Mouse (Mus musculus) heart, adult 8-10 months (tissue): Measurements from ENCODE around the gene Gm49673. TPM values are rescaled to one million over a fixed set of nuclear protein-coding genes. Genes with fewer than 3 reads are reported as not detected.
"Not testable (repeated sequence)": the region's sequence is repeated elsewhere in the genome, so short reads cannot be mapped to it uniquely, and the experiment has no call there.

ENCODE experiments used
- DNase-seq: peaks from one replicate; pipeline ENCODE4 v3.0.0; 2022; ENCODE audit warnings: low spot score
- total RNA-seq, 4 experiments: library from RNA; stranded (reverse); gene quantifications; 2 replicates each; pipeline ENCODE4 v1.2.4; 2022

Gene Gm49673
- not detected for total RNA-seq

- not testable (repeated sequence) for DNase-seq
These were observed at the start of gene Gm49673, which contains the start of gene Rnaset2a for GRCm38 (mm10) chr17:8147439-8148316. Gene Gm49673 (minus strand): TSS chr17:8147788. Gene Rnaset2a (minus strand): TSS chr17:8148097.

GRCm38 (mm10) chr17:8195685-8196376, 48.2 kb upstream of the Gm49673 start:
- DNase-seq, result no peak

- no peak for DNase-seq
These were observed 46.1 kb upstream of the Gm49673 start for GRCm38 (mm10) chr17:8193678-8194077.

- DNase-seq, result no peak
These were observed 36.6 kb upstream of the Gm49673 start for GRCm38 (mm10) chr17:8184217-8184616.

GRCm38 (mm10) chr17:8183815-8184214, 36.2 kb upstream of the Gm49673 start:
- DNase-seq, result no peak

GRCm38 (mm10) chr17:8177090-8177489, 29.5 kb upstream of the Gm49673 start:
- no peak for DNase-seq

- DNase-seq, result no peak
These were observed 23.5 kb upstream of the Gm49673 start for GRCm38 (mm10) chr17:8171081-8171480.

- no peak for DNase-seq
These were observed 22.7 kb upstream of the Gm49673 start for GRCm38 (mm10) chr17:8170331-8170730.

GRCm38 (mm10) chr17:8167436-8167835, 19.8 kb upstream of the Gm49673 start:
- peak; percentile 33 for DNase-seq

- not testable (repeated sequence) for DNase-seq
These were observed 18.9 kb upstream of the Gm49673 start for GRCm38 (mm10) chr17:8166454-8166853.

- not testable (repeated sequence) for DNase-seq
These were observed 18.4 kb upstream of the Gm49673 start for GRCm38 (mm10) chr17:8165977-8166376.

GRCm38 (mm10) chr17:8165608-8165945, 18.0 kb upstream of the Gm49673 start:
- peak; percentile 24 for DNase-seq

GRCm38 (mm10) chr17:8164701-8165607, 17.4 kb upstream of the Gm49673 start, which contains the start of gene Fgfr1op:
Gene Fgfr1op (plus strand): TSS chr17:8165501.
- peak; percentile 86 for DNase-seq

GRCm38 (mm10) chr17:8160969-8161368, 13.4 kb upstream of the Gm49673 start:
- DNase-seq, result not testable (repeated sequence)

- not testable (repeated sequence) for DNase-seq
These were observed 11.0 kb upstream of the Gm49673 start for GRCm38 (mm10) chr17:8158627-8159026.

- not testable (repeated sequence) for DNase-seq
These were observed 8.4 kb upstream of the Gm49673 start for GRCm38 (mm10) chr17:8155982-8156381.

GRCm38 (mm10) chr17:8155010-8155409, 7.4 kb upstream of the Gm49673 start:
- not testable (repeated sequence) for DNase-seq

GRCm38 (mm10) chr17:8146931-8147330, 657 bp downstream of the Gm49673 start:
- DNase-seq, result not testable (repeated sequence)

GRCm38 (mm10) chr17:8143802-8144673, 3.5 kb downstream of the Gm49673 start:
- DNase-seq, result peak; percentile 73

- DNase-seq, result not testable (repeated sequence)
These were observed 7.4 kb downstream of the Gm49673 start for GRCm38 (mm10) chr17:8140210-8140609.
